Mouse (Mus musculus) heart, postnatal 25 days (tissue): Measurements from ENCODE around the gene Gsk3a. TPM values are rescaled to one million over a fixed set of nuclear protein-coding genes. Genes with fewer than 3 reads are reported as not detected.

Experiments
- DNase-seq: peaks from one replicate; pipeline ENCODE4 v3.0.0; 2022; ENCODE audit warnings: low spot score
- intact Hi-C: fragments of 180-260 bp; cut with DNase I; formaldehyde crosslinking; loops from one replicate; pipeline ENCODE4 v1.15.1; 2025
- total RNA-seq, 2 experiments: library from RNA; stranded (reverse); gene quantifications; 2 replicates each; pipeline ENCODE4 v1.2.3; 2021

The Gsk3a gene
- total RNA-seq, 2 experiments from 2014 or later = 62.6 to 64.6 TPM

DNA sequence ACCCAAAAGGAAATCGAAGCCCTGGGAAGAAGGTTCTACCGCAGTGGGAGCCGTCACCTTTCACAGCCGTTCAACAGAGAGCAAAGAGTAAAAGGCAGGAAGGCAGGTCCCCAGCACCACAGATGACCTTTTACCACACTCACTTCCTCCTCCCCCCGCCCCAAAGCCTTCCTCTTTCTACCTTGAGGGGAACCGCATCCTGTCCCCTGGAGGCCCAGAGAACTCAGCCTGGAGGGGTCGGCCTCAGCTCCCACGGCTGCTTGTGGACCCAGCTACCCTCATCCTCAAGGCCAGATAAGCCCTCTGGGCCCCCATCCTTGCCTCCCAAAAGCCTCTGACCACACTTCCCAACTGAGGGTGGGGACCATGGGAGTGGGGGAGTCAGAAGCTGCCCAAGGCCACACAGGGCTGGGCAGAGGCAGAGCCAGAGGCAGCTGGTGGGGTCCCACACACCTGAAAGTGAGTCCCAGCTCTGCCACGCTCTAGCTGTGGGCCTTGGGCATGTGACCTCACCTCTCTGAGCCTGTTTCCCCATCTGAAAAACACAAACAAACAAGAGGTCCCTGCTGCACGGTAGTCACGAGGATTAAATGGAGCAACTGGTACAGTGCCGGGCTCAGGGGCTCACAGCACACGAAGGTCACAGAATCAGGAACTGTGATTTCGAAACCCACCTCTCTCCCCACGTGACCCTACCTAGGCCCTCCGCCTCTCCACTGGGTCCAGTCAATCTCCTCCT, 32.1 kb downstream of the Gsk3a start:
- DNase-seq = no peak
- intact Hi-C loops = loop anchor here (10.0 kb wide), 1 partner anchor 321 kb away; the partner anchor contains the start of gene Rps19

DNA sequence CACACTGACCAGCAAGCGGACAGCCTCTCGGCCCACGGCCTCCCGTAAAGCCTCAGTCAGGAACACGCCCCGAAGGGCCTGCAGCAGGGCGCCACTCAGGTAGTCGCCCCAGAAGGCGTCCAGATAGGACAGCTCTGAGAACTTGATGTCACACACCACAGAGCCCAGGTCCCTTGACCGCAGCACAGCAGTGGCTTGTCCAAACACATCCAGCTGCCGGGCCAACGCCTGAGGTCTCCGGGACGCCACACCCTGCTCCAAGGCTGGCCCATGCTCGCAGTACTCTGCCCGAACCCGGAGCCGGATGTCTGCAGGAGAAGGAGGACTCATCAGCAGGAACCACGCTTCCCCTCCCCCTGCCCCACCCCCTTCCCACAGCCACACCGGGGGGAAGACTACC, 34.0 kb downstream of the Gsk3a start:
- intact Hi-C loops = loop anchor here (10.0 kb wide), 1 partner anchor 319 kb away; the partner anchor contains the start of gene Rps19
- DNase-seq = no peak

DNA sequence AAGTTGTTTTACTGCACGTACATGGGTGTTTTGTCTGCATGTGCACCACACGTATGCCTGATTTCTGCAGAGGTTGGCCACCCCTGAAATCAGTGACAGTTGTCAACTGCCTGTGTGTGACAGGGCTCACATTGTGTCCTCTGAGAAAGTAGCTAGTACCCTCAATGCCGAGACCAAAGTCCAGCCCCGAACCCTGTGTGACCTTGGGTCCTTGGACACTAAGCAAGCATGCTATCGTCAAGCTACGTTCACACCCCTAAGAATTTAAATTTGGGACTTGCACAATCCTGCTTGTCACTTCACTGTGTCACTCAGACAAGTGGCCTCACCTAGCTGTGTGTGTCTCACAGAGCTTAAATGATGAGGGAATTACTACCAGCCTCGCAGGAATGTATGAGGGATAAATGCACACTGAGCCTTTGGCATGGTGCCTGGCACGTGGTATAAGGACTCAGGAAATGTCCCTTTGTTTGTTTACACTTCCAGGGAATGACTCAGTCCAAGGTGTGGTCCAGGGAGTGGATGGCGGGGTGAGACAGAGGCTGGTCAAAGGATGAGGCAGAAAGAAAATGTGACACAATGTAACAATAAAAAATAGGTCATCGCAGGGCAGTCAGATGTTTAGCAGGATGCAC, 40.1 kb downstream of the Gsk3a start:
- intact Hi-C loops = no loop called here
- DNase-seq = no peak

DNA sequence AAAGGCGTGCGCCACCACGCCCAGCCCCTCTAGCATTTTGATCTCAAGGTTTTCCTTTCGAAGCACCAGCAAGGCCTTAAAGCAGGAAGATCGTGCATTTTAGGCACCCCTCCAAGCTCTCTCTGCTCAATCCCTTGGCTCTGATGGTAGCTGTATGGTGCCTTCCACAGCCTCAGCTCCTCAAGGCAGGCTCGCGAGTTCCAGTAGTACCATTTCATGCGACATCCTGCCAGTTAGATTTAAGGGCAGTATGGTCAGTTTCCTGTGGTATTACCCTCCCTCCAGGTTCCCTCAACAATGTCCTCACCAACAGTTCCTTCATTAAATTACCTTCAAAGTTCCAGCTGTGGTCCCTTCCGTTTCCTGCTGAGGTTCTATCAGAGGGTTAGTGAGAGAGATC, 41.5 kb downstream of the Gsk3a start:
- intact Hi-C loops = no loop called here
- no peak for DNase-seq

DNA sequence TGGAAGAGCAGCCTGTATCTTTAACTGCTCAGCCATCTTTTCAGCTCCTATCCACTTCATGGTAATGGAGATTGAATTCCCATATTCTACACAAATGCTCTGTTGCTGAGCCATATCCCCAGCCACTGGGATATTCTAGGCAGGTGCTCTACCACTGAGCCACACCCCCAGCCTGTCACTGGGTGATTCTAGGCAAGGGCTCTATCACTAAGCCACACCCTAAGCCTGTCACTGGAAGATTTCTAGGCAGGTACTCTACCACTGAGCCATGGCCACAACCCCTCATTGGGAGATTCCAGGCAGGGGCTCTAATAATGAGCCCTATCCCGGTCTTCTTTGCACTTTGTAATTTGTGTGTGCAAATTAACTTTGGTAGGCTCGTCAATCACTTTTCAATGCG, 42.5 kb downstream of the Gsk3a start:
- DNase-seq = no peak
- intact Hi-C loops = no loop called here

DNA sequence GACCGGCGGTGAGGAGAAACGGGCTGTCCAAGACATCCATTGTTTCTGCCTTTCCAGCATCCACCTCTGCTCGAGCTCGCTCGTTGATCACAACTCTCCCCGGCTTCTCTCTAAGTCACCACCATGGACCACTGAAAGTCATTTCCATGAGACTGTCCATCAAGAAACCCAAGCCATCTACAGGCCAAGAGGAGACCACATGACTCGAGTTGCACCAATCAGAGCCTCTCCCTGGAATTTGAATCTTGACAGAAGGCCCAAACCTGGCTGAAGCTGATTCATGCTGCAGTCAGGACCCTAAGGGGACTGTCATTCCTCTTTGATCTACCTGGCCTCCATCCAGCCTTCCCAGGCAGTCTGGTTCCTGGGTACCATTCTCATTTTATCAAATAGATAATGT, 45.5 kb downstream of the Gsk3a start:
- no peak for DNase-seq
- intact Hi-C loops = no loop called here

DNA sequence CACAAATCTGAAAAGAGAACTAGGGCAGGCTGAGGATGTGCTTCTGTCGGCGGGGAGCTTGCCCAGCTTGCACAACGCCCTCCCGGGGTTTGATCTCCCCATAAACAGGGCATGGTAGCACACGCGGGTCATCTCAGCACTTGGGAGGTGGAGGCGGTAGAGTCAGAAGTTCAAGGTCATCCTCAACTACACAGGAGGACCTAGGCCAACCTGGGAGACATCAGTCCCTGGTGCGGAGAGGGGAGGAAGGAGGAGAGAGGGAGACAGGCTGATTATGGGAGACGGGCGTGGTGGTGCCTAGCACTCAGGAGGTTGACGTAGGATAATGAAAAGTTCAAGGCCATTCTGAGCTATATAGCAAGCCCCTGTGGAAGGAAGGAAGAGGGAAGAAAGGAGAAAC, 46.8 kb downstream of the Gsk3a start:
- no peak for DNase-seq
- intact Hi-C loops = no loop called here

DNA sequence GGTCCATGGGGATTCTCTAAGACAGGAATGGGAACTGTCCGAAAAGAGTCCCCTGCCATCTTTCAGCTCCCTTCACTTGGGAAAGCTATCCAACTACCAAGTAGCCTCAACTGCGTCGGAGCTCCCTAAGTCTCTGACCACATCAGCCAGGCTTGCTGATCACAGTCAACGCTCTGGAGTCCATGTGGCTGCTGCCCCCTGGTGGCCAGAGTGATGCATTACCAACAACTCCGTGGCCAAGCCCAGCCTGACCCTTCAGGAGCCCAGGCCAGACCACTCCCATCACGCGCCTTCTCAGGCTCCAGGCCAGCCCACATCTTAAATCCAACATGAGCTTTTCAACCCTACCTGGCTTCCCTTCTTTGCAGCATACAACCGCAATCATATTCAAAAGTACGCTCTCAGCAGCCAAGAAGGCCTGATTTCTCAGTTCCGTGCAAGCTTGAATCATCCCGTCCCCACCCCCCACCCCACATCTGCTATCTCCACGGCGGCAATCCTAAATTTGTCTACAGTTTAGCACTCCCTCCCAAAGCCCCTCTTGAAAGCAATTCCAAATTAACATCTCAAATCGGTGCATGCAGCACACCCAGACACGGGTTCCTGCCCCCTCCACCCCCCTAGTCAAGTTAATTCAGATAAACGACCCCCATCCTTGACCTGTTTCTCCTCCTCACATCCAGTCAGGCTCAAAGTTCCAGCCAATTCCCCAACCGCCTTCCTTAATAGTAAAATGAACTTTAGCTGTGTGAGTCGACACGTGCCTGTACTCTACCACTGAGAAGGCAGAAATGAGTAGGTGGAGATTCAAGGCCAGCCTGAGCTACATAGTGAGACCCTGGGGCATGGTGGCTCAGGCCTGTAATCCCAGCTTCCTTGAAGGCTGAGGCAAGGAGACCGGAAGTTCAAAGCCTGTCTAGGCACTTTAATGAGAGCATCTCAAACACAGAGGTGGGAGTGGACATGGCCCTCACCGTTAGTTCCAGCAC, 49.7 kb downstream of the Gsk3a start:
- intact Hi-C loops = loop anchor here (1.0 to 2.0 kb wide), 3 partner anchors 56 to 157 kb away; no protein-coding TSS in a partner anchor
- peak; percentile 54 for DNase-seq

DNA sequence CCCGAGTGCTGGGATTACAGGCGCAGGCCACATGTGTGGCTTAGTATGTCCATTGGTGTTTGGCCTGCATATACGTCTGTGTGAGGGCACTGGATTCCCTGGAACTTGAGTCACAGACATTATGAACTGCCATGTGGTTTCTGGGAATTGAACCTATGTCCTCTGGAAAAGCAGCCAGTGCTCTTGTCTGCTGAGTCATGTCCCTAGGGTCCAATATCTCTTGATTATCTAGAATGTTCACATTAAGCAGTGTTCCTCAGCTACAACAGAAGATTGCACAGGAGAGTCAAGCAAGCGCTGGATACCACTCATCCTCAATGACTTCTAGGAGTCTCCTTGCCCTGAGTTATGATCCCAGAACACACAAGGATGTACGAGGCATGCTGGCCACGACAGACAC, 53.6 kb downstream of the Gsk3a start:
- DNase-seq = no peak
- intact Hi-C loops = no loop called here

DNA sequence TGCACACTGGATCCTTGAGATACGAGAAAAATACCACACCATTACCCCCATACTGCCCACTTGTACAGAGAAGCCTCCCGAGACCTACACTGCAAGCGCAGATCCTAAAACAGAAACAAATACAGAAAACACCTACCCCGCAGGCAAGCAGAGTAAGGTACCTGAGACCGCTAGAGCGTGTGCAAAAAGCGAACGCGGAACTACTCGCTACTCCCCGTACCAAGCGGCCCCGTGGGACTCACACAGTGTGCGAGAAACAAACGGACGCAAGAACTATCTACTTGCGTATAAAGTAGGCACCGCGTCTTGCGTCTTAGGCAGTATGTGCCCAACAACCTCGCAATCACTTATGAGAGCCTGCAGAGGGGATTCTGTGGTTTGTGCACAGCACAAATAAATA, 55.8 kb downstream of the Gsk3a start:
- DNase-seq = no peak
- intact Hi-C loops = no loop called here

DNA sequence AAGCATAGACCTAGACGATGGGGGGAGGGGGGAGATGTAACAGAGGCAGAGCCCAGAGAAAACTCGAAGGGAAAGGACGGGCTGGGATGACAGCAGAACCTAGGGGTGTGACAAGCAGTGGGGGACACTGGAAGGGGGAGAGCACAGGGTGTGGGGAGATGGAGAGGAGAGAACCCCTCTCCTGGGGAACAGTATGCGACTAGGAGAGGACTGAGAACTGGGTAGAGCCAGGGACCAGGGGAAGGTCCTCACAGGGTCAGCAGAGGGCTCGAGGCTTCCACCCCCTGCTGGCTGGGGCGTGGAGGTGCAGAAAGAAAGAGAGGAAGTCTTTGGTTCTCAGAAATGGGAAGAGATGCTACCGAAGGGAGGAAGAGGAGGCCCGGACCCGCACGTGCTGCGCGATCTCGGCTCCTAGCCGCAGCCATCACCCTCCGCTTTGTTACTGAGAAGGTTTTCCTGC, 56.3 kb downstream of the Gsk3a start:
- intact Hi-C loops = no loop called here
- no peak for DNase-seq

DNA sequence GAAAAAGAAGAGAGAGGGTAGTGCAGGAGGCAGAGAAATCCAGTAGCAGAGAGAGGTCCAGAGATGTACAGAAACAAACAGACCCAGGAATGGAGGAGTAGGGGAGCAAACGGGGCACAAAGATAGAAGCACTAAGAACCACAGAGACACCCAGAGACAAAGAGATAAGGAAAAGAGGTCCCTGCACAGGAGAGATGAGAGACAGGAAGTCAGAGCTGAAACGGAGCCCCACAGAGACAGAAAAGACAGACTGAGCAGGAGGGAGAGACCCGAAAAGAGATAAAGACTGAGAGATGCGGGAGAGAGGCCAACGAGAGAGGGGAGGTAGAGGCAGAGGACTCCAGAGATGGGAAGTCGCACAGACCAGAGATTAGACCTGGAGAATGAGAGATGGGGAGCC, 57.1 kb downstream of the Gsk3a start:
- intact Hi-C loops = no loop called here
- no peak for DNase-seq

DNA sequence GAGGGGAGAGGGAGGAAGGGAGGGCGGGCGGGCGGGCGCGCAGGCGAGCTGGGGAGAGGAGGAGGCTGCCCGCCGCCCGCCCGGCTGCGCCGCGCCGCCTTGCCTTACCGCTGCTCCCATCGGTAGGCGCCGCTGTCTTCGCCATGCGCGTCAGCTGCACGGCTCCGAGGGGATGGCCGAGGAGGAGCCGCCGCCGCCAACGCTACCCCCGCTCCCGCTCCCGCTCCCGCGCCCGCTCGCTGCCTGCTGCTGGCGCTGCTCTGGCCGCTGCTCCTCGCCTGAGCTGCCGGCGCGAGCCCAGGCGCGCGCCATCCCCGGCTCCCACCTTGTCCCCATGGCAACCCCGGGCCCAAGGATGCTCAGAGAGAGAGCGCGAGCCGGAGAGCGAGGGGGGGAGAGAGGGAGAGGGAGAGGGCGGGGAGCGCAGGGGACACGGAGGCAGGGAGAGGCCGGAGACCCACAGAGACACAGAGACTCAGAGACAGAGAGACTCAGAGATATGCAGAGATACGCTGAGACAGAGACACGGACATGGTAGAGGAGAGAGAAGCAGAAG, 58.0 kb downstream of the Gsk3a start, which contains the start of gene Pou2f2:
Gene Pou2f2, minus strand, starts transcription at position 121 of the 556 bp plus-strand sequence.
- intact Hi-C loops = no loop called here
- peak; percentile 39 for DNase-seq

DNA sequence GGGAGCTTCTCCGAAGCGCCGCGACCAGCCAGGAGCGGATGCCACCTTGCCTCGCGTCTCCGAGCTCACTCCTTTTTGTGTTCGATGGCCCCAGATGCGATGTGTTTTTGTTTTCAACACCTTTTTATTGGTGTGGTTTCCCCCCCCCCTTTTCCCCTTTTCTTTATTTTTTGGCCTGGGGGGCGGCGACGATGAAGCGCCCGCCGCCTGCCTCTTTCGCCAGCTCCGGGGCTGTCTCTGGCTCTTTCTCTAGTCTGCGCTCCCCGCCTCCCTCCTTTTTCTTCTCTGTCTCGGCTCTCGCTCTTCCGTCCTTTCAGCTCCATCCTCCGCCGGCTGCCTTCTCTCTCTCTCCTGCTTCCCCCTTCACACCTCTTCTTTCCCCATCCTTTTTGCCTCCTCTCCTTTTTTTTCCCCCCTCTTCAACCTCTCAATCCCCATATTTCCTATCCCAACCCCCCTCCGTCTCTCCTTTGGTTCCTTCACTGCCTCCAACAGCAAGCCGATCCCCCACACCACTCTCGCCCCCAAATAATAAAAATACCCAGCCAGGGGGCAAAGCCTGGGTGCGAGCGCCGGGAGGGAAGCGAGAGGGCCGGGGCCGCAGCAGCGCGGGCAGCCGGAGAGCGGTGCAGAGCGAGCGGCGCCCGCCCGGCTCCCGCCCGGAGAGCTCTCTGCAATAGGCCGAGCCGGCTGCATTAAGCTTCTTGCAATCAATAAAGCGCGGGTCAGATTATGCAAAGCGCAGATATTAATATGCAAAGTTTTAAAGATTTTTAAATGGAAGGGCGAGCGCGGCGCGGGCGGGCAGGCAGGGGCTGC, 58.7 kb downstream of the Gsk3a start:
- intact Hi-C loops = no loop called here
- no peak for DNase-seq

DNA sequence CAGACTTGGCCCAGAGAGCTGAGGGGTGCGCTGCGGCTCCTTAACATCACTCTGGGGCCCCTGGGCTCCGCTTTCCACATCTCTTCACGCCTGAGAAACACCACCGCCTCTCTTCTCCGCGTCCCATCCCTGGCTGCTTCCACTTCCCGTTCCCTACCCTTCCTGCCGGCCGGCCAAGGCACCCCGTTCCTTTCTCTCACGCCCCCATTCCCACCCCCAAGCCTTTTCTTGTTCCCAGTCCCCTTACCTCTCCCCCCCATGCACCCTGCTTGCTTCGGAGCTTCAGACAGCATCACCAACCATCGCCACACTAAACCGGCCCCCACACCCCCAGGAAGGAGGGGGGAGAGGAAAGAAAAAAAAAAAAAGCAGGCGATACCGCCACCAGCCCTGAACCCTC, 59.3 kb downstream of the Gsk3a start:
- DNase-seq = no peak
- intact Hi-C loops = no loop called here
